Mouse (Mus musculus) adrenal gland, adult 2 months (tissue): ENCODE results near the gene Erp44. TPM values are rescaled to one million over a fixed set of nuclear protein-coding genes. Genes with fewer than 3 reads are reported as not detected.
A peak's percentile ranks its signal among the peaks of the same experiment; 100 is the strongest.

ENCODE experiments used
- DNase-seq: peaks from one replicate; pipeline ENCODE4 v3.0.0; 2021
- microRNA-seq, 2 experiments: library from miRNA; unstranded; fragments of <30 nt; microRNA quantifications; one replicate each; pipeline ENCODE4 v1.2.0; 2021
- polyA plus RNA-seq: library from polyadenylated mRNA; depleted of rRNA; stranded (reverse); fragments of >200 nt; gene quantifications from 2 replicates; pipeline ENCODE4 v1.2.3, GENCODE M21; 2012; rRNA removed
- total RNA-seq, 2 experiments: library from RNA; stranded (reverse); gene quantifications; 2 replicates each; pipeline ENCODE4 v1.2.3; 2021

The Erp44 gene
- total and polyA plus RNA-seq, 3 experiments: 26.5 to 69.7 (median 62.3) TPM

GRCm38 (mm10) chr4:48236721-48237120 lies 42.6 kb downstream of the Erp44 start:
- DNase-seq: no peak

- no peak for DNase-seq
Observed at GRCm38 (mm10) chr4:48226800-48227199, 52.6 kb downstream of the Erp44 start.

- DNase-seq: peak; percentile 70
Observed at GRCm38 (mm10) chr4:48225604-48226003, 53.8 kb downstream of the Erp44 start.

GRCm38 (mm10) chr4:48225173-48225572 lies 54.2 kb downstream of the Erp44 start:
- DNase-seq: peak; percentile 80

GRCm38 (mm10) chr4:48203564-48203963 lies 75.8 kb downstream of the Erp44 start:
- DNase-seq: no peak

GRCm38 (mm10) chr4:48198447-48198846 lies 80.9 kb downstream of the Erp44 start:
- no peak for DNase-seq

- no peak for DNase-seq
Observed at GRCm38 (mm10) chr4:48197925-48198324, 81.4 kb downstream of the Erp44 start.

GRCm38 (mm10) chr4:48182115-48182806 lies 97.1 kb downstream of the Erp44 start:
- no peak for DNase-seq

- DNase-seq: no peak
Observed at GRCm38 (mm10) chr4:48181366-48181765, 98.0 kb downstream of the Erp44 start.

- no peak for DNase-seq
Observed at GRCm38 (mm10) chr4:48180922-48181321, 98.4 kb downstream of the Erp44 start.

- no peak for DNase-seq
Observed at GRCm38 (mm10) chr4:48175666-48176065, 103.7 kb downstream of the Erp44 start.

GRCm38 (mm10) chr4:48163851-48164250 lies 115.5 kb downstream of the Erp44 start:
- DNase-seq: peak; percentile 64

GRCm38 (mm10) chr4:48160386-48160785 lies 119.0 kb downstream of the Erp44 start:
- DNase-seq: no peak

GRCm38 (mm10) chr4:48155864-48156263 lies 123.5 kb downstream of the Erp44 start:
- DNase-seq: no peak

GRCm38 (mm10) chr4:48153229-48153628 lies 126.1 kb downstream of the Erp44 start:
- DNase-seq: no peak

GRCm38 (mm10) chr4:48149492-48149891 lies 129.9 kb downstream of the Erp44 start:
- DNase-seq: no peak

Small RNA genes within 50 kb of the gene (microRNA-seq; reads per million reads assigned to microRNA genes)
- gene Mir1958: 0 to 0.22 reads per million in 2 experiments

Other genes starting within 250 kb of the Erp44 start
- gene Nr4a3, start 234.4 kb downstream of the Erp44 start, total RNA-seq: 100 to 1,000 TPM in 1 of 2 experiments, 10 to 100 TPM in 1; 45.6 to 171 TPM
- 108 and 138 TPM in 2 replicates for gene Nr4a3, start 234.4 kb downstream of the Erp44 start, polyA plus RNA-seq
- 10 to 100 TPM; 44.8 to 50.2 TPM for gene Stx17, start 154.6 kb downstream of the Erp44 start, total RNA-seq
- 6.5 and 6.8 TPM in 2 replicates for gene Stx17, start 154.6 kb downstream of the Erp44 start, polyA plus RNA-seq
- gene Invs, start 202 bp upstream of the Erp44 start, total RNA-seq: 10 to 100 TPM; 11.2 to 13.8 TPM
- gene Invs, start 202 bp upstream of the Erp44 start, polyA plus RNA-seq: 1.9 and 3.4 TPM in 2 replicates
- gene Tex10, start 193.9 kb upstream of the Erp44 start, total RNA-seq: 10 to 100 TPM; 16.9 to 24.0 TPM
- gene Tex10, start 193.9 kb upstream of the Erp44 start, polyA plus RNA-seq: 2.3 and 2.6 TPM in 2 replicates